Mouse (Mus musculus): ENCODE data around the gene Ctnna2.

DNA sequence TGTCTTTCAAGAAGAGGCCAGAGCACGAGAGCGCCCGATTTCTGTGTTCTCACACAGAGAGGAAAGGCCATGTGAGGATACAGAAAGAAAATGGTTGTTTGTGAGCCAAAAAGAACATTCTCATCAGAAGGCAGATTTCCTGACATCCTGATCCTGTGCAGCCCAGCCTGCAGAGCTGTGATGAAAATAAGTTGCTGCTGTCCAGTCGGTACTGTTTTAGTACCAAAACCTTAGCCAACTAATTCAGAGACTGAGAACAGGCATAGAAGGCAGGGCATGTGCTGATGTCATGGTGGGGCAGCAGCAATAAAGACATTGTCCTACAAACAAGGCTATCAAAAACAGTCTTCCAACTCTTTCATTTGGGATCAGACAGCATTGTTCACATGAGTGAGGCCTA, 549.1 kb downstream of the Ctnna2 start:
- TF ChIP-seq CTCF (IDR thresholded peaks at IDR 0.05; ENCODE audit: extremely low read depth, insufficient read length, insufficient replicate concordance, low read depth, low read length), result no peak
- TF ChIP-seq POLR2A (IDR thresholded peaks at IDR 0.05; ENCODE audit: low read depth, low read length), result no peak

All from small intestine, adult 2 months (tissue).